Mouse (Mus musculus) neutrophil, adult 5-6 weeks (primary cell): Measurements from ENCODE around the gene Nanos2. TPM values are rescaled to one million over a fixed set of nuclear protein-coding genes. Genes with fewer than 3 reads are reported as not detected.

Experiments used
- ATAC-seq: fragments of 151-379, 151-347 bp; 2 replicates; pipeline ENCODE4 v1.8.0; 2017; ENCODE audit warnings: mild to moderate bottlenecking, moderate TSS enrichment; ENCODE audit not compliant: insufficient number of reproducible peaks, poor library complexity, low FRiP score, severe bottlenecking; ENCODE audit errors: extremely low read depth
- total RNA-seq: library from RNA; stranded (forward); fragments of 200-1000 nt; gene quantifications from 2 replicates; pipeline ENCODE4 v1.2.3, GENCODE M21; 2017

Nanos2 gene
- total RNA-seq, 1 experiment from 2014 or later = not detected

DNA sequence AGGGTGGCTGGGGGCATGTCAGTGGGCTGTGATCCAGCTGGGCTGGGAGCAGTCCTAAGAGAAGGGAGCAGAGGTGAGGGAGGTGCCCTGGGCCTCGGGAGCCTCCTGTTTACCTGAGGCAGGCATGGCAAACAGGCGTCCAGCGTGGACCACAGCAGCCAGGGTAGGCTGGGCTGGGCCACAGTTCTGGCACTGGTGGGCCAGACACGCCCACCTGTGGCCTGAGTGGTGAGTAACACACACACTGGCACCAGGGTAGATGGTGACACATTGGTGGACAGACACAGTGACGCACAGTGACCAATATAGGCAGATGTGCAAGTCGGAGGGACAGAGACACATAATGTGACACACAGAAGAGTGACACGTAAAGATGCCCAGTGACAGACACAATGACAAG is 23.4 kb downstream of the Nanos2 start:
- no peak for ATAC-seq

DNA sequence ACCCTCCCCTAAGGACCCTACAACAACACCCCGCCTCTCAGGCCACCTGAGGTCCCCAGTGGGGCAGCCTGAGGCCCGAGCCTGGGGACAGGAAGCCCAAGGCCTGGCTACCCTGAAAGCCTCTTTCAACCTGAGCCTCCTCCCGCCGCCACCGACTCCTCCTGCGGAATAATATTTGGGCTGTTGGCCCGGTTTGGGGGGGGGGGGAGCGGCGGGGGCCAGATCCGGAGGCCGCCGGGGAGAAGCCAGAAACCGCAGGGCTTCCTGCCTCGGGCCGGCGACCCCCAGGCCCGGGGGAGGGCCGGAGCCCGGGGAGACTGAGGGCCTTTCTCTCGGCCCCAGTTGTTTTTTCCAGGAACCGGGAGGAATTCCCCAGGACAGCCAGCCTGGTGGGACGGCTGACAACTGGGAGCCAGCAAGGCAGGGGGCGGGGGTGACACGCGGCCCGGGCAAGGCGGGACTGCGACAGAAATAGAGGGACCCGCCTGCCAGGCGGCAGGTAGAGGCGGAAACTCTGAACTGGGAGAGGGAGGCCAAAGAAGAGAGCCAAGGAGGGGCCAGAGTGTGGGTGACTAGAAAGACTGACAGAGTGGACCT is 24.9 kb downstream of the Nanos2 start:
- ATAC-seq = no peak

DNA sequence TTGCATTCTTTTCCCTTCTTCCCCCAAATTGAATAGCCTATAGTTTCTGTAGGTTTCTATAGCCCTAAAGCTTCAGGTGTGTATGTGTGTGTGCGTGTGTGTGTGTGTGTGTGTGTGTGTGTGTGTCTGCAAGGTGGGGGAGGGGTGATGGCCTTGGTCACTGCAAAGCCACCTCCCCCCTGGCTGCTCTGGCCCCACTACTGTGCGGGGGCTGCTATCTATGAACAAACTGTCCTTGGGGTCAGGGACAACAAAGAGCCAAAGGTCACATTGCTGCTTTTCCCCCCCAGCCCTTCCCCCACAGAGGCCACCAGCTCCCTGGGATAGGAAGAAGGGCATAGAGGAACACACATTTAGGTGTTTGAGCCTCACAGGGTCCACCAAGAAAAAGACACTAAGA is 25.7 kb downstream of the Nanos2 start:
- no peak for ATAC-seq

DNA sequence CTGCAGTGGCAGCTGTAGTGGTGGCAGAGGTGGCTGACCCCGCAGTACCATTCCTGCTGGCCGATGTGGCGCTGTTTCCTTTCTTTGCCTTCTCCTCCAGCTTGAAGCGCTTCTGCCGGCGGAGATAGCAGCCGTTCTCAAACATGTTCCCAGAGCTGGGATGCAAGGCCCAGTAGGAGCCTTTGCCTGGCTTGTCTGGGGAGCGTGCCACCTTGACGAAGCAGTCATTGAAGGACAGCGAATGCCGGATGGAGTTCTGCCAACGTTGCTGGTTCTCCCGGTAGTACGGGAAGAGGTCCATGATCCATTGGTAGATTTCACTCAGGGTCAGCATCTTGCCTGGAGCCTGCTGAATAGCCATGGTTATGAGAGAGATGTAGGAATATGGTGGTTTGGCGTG is 27.3 kb downstream of the Nanos2 start:
- no peak for ATAC-seq

DNA sequence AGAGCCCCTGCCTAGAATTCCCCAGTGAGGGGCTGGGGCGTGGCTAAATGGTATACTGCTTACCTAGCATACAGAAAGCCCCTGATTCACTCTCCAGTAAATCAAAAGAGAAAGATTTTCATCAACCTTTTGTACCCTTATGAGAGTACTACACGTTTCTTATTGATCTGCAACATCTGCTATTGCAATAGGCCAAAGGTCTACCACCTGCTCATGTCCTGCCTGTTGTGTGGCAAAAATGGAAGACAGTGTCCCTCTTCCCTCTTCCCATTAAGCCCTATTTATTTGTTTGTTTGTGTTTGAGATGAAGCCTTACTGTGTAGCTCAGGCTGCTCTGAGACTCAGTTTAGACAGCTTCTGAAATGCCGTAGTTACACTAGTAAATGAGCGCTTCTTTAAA is 28.8 kb downstream of the Nanos2 start:
- ATAC-seq = no peak

DNA sequence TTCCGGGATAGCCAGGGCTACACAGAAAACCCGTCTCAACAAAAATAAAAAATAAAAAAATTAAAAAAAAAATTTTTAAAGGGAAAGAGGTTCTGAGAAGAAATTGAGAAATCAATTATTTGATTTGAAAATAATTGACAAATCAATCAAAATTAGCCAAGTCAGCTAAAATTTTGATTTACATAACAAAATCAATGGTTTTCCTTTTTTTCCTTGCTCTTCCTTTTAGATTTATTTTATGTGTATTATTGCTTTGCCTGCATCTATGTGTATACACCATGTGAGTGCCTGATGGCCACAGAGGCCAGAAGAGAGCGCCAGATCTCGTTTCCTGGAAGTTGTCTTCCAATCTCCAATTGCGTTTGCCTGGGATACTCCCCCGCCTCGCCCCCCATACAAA is 30.7 kb downstream of the Nanos2 start:
- no peak for ATAC-seq

DNA sequence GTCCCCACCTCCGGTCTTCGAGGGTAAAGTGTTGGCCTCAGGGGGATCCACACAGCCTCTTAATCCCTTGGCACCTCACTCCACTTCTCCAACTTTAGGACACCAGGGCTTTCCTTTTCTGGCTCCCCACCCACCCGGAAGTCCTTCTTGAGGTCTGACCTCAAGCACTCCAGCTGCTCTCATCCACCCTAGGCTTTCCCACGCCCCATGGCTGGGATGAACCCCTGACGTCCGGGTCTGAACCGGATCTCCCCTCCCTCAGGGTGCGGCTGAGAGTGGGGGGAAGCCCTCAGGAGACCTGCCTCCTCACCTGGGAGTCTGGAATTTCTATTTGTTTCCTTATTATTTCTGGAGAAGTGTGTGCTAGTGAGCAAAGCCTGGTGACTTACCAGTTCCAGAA is 33.8 kb downstream of the Nanos2 start:
- ATAC-seq = no peak

DNA sequence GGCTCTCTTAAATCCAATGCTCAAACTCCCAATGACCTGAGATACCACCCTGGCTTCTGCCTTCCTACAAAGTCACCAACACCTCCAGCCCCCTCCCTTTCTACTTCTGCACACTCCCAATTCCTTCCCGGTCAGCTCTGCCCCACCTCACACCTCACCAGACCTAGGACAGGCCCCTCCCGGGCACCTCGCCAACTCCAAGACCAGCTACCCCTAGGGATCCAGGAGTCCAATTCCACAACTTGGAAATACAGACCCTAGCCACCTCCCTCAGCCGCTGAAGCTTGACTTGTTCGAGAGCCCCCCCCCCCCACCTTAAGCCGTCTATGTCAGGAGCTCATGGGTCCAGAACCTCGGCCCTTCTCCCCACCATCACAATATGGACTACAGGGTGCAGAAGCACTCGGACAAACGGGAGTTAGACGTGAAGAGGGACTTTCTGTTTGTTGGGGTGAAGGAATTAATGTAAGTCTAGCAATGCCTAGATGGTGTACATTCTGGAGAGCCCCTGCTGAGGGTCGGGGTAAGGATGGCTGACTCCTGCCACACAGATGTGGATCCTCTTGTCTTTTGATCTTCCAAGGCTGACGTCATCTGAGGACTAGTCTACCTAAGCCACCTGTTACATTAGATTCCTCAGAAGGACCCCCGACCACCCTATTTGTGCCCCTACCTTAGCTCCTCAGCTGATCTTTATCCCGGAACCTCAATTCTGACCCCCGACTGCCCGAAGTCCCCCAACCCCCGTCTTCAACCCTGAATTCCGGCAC is 35.2 kb downstream of the Nanos2 start:
- no peak for ATAC-seq

DNA sequence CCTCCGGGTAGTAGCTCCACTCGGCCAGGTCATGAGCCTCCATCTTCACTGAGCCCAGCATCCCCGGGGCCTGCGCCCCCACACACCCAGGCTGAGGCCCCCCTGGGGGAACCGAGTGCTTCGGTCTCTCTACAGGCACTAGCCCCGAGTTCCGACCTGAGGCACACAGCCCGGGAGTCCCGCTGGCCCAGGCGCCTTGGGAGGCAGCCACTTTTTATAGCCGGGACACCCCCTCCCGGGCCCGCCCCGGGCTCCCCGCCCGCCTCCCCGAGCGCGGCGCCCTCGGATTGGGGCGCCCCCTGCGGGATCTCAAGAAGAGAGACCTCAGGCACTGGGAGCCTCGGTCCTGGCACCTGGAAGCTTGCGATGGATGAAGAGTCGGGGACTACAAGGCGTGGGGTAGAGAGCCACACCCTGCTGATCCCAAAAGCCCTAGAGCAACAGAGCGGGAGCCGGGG is 36.2 kb downstream of the Nanos2 start, which contains the start of gene Foxa3:
Gene Foxa3 (minus strand): TSS at position 182 of the 458 bp plus-strand sequence.
- ATAC-seq = no peak

DNA sequence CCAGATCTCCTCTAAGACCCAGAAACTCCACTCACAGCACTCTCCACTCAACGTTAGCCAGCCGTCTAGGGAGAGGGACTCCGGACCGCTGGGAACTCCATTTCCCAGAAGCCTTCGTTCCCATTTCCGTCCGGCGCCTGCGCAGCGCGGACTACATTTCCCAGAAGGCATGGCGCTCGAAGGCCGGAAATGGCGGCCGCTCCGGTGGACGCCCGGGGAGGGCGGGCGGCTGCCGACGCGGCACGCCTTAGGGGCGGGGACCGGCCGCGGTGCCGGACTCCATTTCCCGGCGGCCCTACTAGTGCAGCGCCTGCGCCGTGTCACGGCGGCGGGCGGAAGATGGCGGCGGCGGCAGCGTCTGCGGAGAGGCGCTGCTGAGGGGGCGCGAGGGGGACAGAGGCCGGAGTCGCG is 36.9 kb downstream of the Nanos2 start, which contains the start of gene Sympk:
Gene Sympk (plus strand): TSS at position 282 of the 411 bp plus-strand sequence.
- ATAC-seq = peak; percentile 87

DNA sequence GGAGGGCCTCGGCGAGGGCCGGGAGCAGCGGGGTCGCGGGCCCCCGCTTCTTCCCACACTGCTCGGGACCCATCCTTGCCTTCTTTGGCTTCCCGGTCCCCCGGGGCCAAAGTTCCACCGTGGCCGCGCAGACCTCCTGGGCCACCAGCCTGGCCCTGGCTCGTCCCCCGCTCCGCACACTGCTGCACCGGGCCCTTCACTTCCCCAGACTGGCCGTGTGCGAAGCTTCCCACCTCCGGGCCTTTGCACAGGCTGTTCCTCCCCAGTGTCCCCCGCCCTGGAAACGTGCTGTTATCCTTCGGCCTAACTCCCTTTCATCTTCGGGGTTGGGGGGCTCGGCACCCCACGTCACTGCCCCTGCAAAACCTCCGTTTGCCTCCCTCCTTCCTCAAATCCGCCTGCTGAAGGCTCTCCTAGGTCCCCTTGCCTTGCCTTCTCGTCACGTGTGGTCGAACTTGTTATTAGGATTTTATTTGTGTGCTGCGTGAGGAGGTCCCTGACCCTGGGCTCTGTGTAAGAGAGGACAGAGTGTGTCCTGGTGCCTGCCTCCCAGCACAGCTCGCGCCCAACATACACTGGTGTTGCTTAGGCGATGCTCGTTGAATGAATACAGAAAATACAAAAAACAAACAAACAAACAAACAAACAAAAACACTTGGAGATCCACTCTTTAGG is 37.5 kb downstream of the Nanos2 start:
- ATAC-seq = no peak

DNA sequence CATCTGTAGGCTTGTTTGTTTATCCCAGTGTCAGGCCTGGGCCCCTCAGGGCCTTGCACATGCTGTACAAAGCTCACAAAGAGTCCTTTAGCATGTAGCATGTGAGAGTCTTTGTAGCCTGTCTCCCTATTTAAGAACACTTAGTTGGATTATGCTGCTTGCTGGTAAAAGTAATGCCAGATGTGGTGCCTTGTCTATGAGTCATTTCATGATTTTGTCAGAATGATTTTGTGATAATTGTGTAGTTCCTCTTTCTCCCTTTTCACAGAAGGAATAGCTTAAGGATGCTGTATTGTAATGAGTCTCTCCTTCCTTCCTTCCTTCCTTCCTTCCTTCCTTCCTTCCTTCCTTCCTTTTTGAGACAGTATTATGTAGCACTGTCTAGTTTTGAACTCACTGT is 40.9 kb downstream of the Nanos2 start:
- ATAC-seq = no peak

DNA sequence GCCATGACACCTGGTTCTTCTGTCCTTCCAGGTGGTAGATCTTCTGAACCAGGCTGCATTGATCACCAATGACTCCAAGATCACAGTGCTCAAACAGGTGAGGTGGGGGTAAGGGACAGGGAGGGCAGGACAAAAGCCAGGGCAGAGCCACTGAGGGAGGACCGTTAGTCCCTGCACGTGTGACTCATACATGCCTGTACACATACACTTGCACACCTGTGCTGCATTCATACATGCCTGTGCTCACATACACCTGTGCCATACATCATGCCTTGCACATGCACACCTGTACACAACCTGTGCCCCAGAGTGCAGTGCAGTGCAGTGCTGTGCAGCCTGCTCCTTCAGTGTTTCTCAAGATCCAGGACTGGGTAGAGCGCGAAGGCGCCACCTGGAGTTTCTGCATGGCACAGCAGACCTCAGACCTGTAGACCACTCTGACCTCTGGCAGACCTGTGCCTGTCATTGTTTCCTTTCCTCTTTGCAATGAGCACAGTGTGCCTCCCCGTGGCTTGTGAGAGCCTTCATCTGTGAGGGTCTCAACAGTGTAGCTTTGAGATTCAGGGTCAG is 42.0 kb downstream of the Nanos2 start:
- peak; percentile 58 for ATAC-seq

DNA sequence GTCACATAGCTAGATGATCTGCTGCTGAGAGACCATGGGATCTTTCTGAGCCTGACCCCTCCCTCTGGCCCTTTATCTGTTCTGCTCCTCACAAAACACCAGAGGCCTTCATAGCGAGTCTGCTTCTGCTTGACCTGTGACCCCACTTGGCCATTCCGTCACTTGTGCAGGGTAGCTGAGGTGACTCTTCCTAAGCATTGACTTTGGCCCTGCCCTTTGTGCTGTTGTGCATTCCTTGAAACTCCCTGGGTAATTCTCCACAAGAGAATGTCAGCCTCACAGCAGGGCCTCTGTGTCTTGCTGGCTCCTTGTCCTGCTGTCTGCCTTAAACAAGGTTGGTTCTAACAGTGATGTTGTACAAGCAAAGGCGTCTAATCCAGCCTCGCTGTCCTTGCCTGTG is 44.4 kb downstream of the Nanos2 start:
- no peak for ATAC-seq

Other genes with a start within 250 kb of the Nanos2 start
- not detected in 2 replicates for gene Psg19, start 188.9 kb upstream of the Nanos2 start, total RNA-seq
- gene Psg17, start 165.8 kb upstream of the Nanos2 start, total RNA-seq = not detected in 2 replicates
- gene Mill2, start 147.4 kb upstream of the Nanos2 start, total RNA-seq = 0.49 TPM in 1 of 2 replicates, not detected in the other
- 146 and 154 TPM in 2 replicates for gene Pglyrp1, start 116.1 kb upstream of the Nanos2 start, total RNA-seq
- 16.2 and 17.5 TPM in 2 replicates for gene Ccdc61, start 77.0 kb upstream of the Nanos2 start, total RNA-seq
- gene Nova2, start 61.5 kb upstream of the Nanos2 start, total RNA-seq = not detected in 2 replicates
- 0.74 and 2.0 TPM in 2 replicates for gene Mypop, start 3.8 kb downstream of the Nanos2 start, total RNA-seq
- gene Irf2bp1, start 16.6 kb downstream of the Nanos2 start, total RNA-seq = 13.2 and 16.9 TPM in 2 replicates
- gene Foxa3, start 36.1 kb downstream of the Nanos2 start, total RNA-seq = not detected in 2 replicates
- gene Sympk, start 37.0 kb downstream of the Nanos2 start, total RNA-seq = 64.8 and 67.0 TPM in 2 replicates
- gene Rsph6a, start 67.3 kb downstream of the Nanos2 start, total RNA-seq = 0.35 and 0.37 TPM in 2 replicates
- gene Dmwd, start 88.8 kb downstream of the Nanos2 start, total RNA-seq = 3.1 and 3.4 TPM in 2 replicates
- gene Dmpk, start 96.4 kb downstream of the Nanos2 start, total RNA-seq = 1.4 and 2.1 TPM in 2 replicates
- 0.12 TPM in 1 of 2 replicates, not detected in the other for gene Six5, start 107.2 kb downstream of the Nanos2 start, total RNA-seq
- not detected in 2 replicates for gene Gm4969, start 131.0 kb downstream of the Nanos2 start, total RNA-seq
- 11.3 and 13.3 TPM in 2 replicates for gene Fbxo46, start 132.5 kb downstream of the Nanos2 start, total RNA-seq
- 3.8 and 5.3 TPM in 2 replicates for gene Qpctl, start 161.9 kb downstream of the Nanos2 start, total RNA-seq
- gene Snrpd2, start 162.3 kb downstream of the Nanos2 start, total RNA-seq = 26.4 and 33.0 TPM in 2 replicates
- gene Gipr, start 178.7 kb downstream of the Nanos2 start, total RNA-seq = not detected in 2 replicates
- 9.1 and 13.3 TPM in 2 replicates for gene Eml2, start 189.0 kb downstream of the Nanos2 start, total RNA-seq
- gene Gpr4, start 225.1 kb downstream of the Nanos2 start, total RNA-seq = 0.37 TPM in 1 of 2 replicates, not detected in the other
- 12.5 and 15.3 TPM in 2 replicates for gene Opa3, start 240.9 kb downstream of the Nanos2 start, total RNA-seq